Mouse (Mus musculus): ENCODE measurements at regions not wholly inside any gene's neighbourhood (a gene's known extent, or its start where the extent isn't known, plus 50 kb on each side); places are given as distances from the start of the nearest gene placed in this dataset.

GRCm38 (mm10) chr3:60138319-60138718 lies 56.6 kb downstream of the Sucnr1 start:
- no peak for DNase-seq

GRCm38 (mm10) chr3:60159865-60160264 lies 78.2 kb downstream of the Sucnr1 start:
- DNase-seq, result no peak

- DNase-seq, result no peak
Measured at GRCm38 (mm10) chr3:60167633-60168032, 86.0 kb downstream of the Sucnr1 start.

- no peak for DNase-seq
Measured at GRCm38 (mm10) chr3:60168135-60168926, 86.7 kb downstream of the Sucnr1 start.

GRCm38 (mm10) chr3:60169606-60170005 lies 87.9 kb downstream of the Sucnr1 start:
- DNase-seq, result no peak

GRCm38 (mm10) chr3:60184481-60184880 lies 102.8 kb downstream of the Sucnr1 start:
- DNase-seq, result no peak

GRCm38 (mm10) chr3:60196031-60196430 lies 114.4 kb downstream of the Sucnr1 start:
- DNase-seq, result no peak

GRCm38 (mm10) chr3:60207936-60208335 lies 126.3 kb downstream of the Sucnr1 start:
- no peak for DNase-seq

- DNase-seq, result no peak
Measured at GRCm38 (mm10) chr3:60218938-60219337, 137.3 kb downstream of the Sucnr1 start.

GRCm38 (mm10) chr3:60240664-60241063 lies 159.0 kb downstream of the Sucnr1 start:
- DNase-seq, result no peak

GRCm38 (mm10) chr3:60266666-60267415 lies 185.2 kb downstream of the Sucnr1 start:
- no peak for DNase-seq

GRCm38 (mm10) chr3:60267416-60268174 lies 185.9 kb downstream of the Sucnr1 start:
- DNase-seq, result no peak

- no peak for DNase-seq
Measured at GRCm38 (mm10) chr3:60270463-60270862, 188.8 kb downstream of the Sucnr1 start.

GRCm38 (mm10) chr3:60273744-60274143 lies 192.1 kb downstream of the Sucnr1 start:
- no peak for DNase-seq

- no peak for DNase-seq
Measured at GRCm38 (mm10) chr3:60275249-60275838, 193.7 kb downstream of the Sucnr1 start.

- DNase-seq, result no peak
Measured at GRCm38 (mm10) chr3:60277791-60278190, 194.8 kb upstream of the Mbnl1 start.

- no peak for DNase-seq
Measured at GRCm38 (mm10) chr3:60281229-60281628, 191.4 kb upstream of the Mbnl1 start.

GRCm38 (mm10) chr3:60281959-60282495 lies 190.6 kb upstream of the Mbnl1 start:
- no peak for DNase-seq

GRCm38 (mm10) chr3:60292142-60292541 lies 180.5 kb upstream of the Mbnl1 start:
- DNase-seq, result no peak

GRCm38 (mm10) chr3:60292940-60293339 lies 179.7 kb upstream of the Mbnl1 start:
- DNase-seq, result no peak

GRCm38 (mm10) chr3:60305399-60305798 lies 167.2 kb upstream of the Mbnl1 start:
- no peak for DNase-seq

- DNase-seq, result no peak
Measured at GRCm38 (mm10) chr3:60310402-60310801, 162.2 kb upstream of the Mbnl1 start.

- no peak for DNase-seq
Measured at GRCm38 (mm10) chr3:60311178-60311577, 161.5 kb upstream of the Mbnl1 start.

Data from spleen, adult 18-20 months (tissue).